Mouse (Mus musculus) heart, postnatal 0 days (tissue): ENCODE results near the gene Gdap2.

Experiments used
- CTCF ChIP-seq: IDR thresholded peaks from 2 replicates; pipeline ENCODE4 v1.5.1; 2016; ENCODE audit warnings: antibody characterized with exemption, control low read depth, low read depth
- EP300 ChIP-seq: IDR thresholded peaks from 2 replicates; pipeline ENCODE4 v1.6.1; 2016; ENCODE audit warnings: antibody characterized with exemption, low read depth

- no peak for TF ChIP-seq CTCF
- TF ChIP-seq EP300: no peak
Measured at GRCm38 (mm10) chr3:100227509-100227908, 65.3 kb downstream of the Gdap2 start.
